In genomic region chr1:151973110-151973700, GRCm38 (mm10) we compare ENCODE assay signal across 23 mouse cellular contexts.
DNase-seq lines count a peak whose midpoint lies in the region; ATAC-seq and TF ChIP-seq lines count a peak whose summit lies in the region.
"Had no signal": no experiment of that assay in that cellular context is flagged by ENCODE, and none has a peak within 500 bp of the region (broad histone marks: within the 10 kb centered on the region; RNA-seq: fewer than 3 reads in every experiment).

No protein-coding gene starts in this region.

- no peaks in the 10 kb centered on the region for H3K9me3 ChIP-seq in midbrain, embryonic 14.5 days (ENCODE audit: control insufficient read depth, low read length)
- no peaks in the 10 kb centered on the region for H3K9me3 ChIP-seq in midbrain, embryonic 11.5 days (ENCODE audit: control insufficient read depth, low read length)
- no peaks in the 10 kb centered on the region for H3K9me3 ChIP-seq in embryonic facial prominence, embryonic 15.5 days (replicated peaks)
- H3K9me3 ChIP-seq: forebrain, embryonic 13.5 days; hindbrain, embryonic 12.5 days; limb, embryonic 13.5 days; liver, embryonic 13.5 days had no signal

- H3K27me3 ChIP-seq in midbrain, embryonic 14.5 days (ENCODE audit: control insufficient read depth, insufficient read depth, low read length) = no peaks in the 10 kb centered on the region
- no peaks in the 10 kb centered on the region for H3K27me3 ChIP-seq in midbrain, embryonic 11.5 days (ENCODE audit: control insufficient read depth, insufficient read depth, low read length)
- H3K27me3 ChIP-seq in embryonic facial prominence, embryonic 15.5 days = no peaks in the 10 kb centered on the region
- H3K27me3 ChIP-seq: forebrain, embryonic 13.5 days; hindbrain, embryonic 12.5 days; limb, embryonic 13.5 days; liver, embryonic 13.5 days; Patski had no signal

- peak overlapping the region; percentile 88 for H3K27ac ChIP-seq in gastrocnemius, adult 2 months
- H3K27ac ChIP-seq in midbrain, embryonic 14.5 days (replicated peaks; ENCODE audit: low read depth, low read length) = no peak overlapping the region; the same call in 1 of the 2 replicates
- H3K27ac ChIP-seq in midbrain, embryonic 11.5 days (ENCODE audit: low read depth, low read length) = no peak overlapping the region
- H3K27ac ChIP-seq in embryonic facial prominence, embryonic 15.5 days (replicated peaks) = peak overlapping the region; percentile 12; the same call in 1 of the 2 replicates
- H3K27ac ChIP-seq: forebrain, embryonic 13.5 days; hindbrain, embryonic 12.5 days; layer of hippocampus, adult 2 months; limb, embryonic 13.5 days; liver, embryonic 13.5 days had no signal

- H3K36me3 ChIP-seq in midbrain, embryonic 14.5 days (ENCODE audit: control insufficient read depth, insufficient read depth, low read length) = no peaks in the 10 kb centered on the region
- no peaks in the 10 kb centered on the region for H3K36me3 ChIP-seq in midbrain, embryonic 11.5 days (ENCODE audit: control insufficient read depth, insufficient read depth, low read length)
- H3K36me3 ChIP-seq in embryonic facial prominence, embryonic 15.5 days = no peaks in the 10 kb centered on the region
- H3K36me3 ChIP-seq: hindbrain, embryonic 12.5 days; liver, embryonic 13.5 days had no signal

- no peak overlapping the region for H3K9ac ChIP-seq in midbrain, embryonic 14.5 days (replicated peaks; ENCODE audit: low read length)
- H3K9ac ChIP-seq in midbrain, embryonic 11.5 days (ENCODE audit: low read length) = no peak overlapping the region
- H3K9ac ChIP-seq in embryonic facial prominence, embryonic 15.5 days = no peak overlapping the region
- H3K9ac ChIP-seq: forebrain, embryonic 13.5 days; hindbrain, embryonic 12.5 days; limb, embryonic 13.5 days; liver, embryonic 13.5 days; lung, embryonic 14.5 days had no signal

- peak overlapping the region; percentile 26; the same call in 1 of the 2 replicates for H3K4me3 ChIP-seq in gastrocnemius, adult 2 months
- no peak overlapping the region for H3K4me3 ChIP-seq in midbrain, embryonic 14.5 days (replicated peaks; ENCODE audit: low read depth, low read length)
- H3K4me3 ChIP-seq in midbrain, embryonic 11.5 days (ENCODE audit: low read depth, low read length) = no peak overlapping the region
- no peak overlapping the region for H3K4me3 ChIP-seq in embryonic facial prominence, embryonic 15.5 days (replicated peaks)
- H3K4me3 ChIP-seq: forebrain, embryonic 13.5 days; hindbrain, embryonic 12.5 days; layer of hippocampus, adult 2 months; limb, embryonic 13.5 days; liver, embryonic 13.5 days had no signal

- peak; percentile 46 for DNase-seq in gastrocnemius, adult 2 months
- DNase-seq in gastrocnemius, postnatal 10 days = no peak
- DNase-seq in midbrain, embryonic 14.5 days = peak; percentile 40
- no peak for DNase-seq in midbrain, embryonic 11.5 days (ENCODE audit: low spot score, missing footprints)
- no peak for DNase-seq in heart, postnatal 14 days
- no peak for DNase-seq in urinary bladder, adult 18-20 months (ENCODE audit: low spot score in 2 of 2)
- DNase-seq: adrenal gland, postnatal 10 days; B cell, adult 2 months; cerebellum, adult 18-20 months; cerebellum, postnatal 36 days; kidney, postnatal 14 days; layer of hippocampus, postnatal 36 days; liver, embryonic 13.5 days; lung, embryonic 14.5 days; lung, postnatal 36 days; thymus, postnatal 25 days had no signal

- peaks cover 21% of the 10 kb centered on the region for H3K4me1 ChIP-seq in midbrain, embryonic 14.5 days (ENCODE audit: control insufficient read depth, insufficient read depth, low read length)
- H3K4me1 ChIP-seq in midbrain, embryonic 11.5 days (ENCODE audit: control insufficient read depth, insufficient read depth, low read length) = peaks cover 6% of the 10 kb centered on the region; the same call in 1 of the 2 replicates
- 0 out of 2 replicates have a peak, but pooled peaks cover 20% of the 10 kb centered on the region for H3K4me1 ChIP-seq in embryonic facial prominence, embryonic 15.5 days
- H3K4me1 ChIP-seq: liver, embryonic 13.5 days had no signal

- ATAC-seq in midbrain, embryonic 14.5 days (ENCODE audit: low FRiP score, low TSS enrichment) = no peak
- no peak for ATAC-seq in midbrain, embryonic 11.5 days (ENCODE audit: low FRiP score)
- no peak for ATAC-seq in embryonic facial prominence, embryonic 15.5 days (ENCODE audit: insufficient number of reproducible peaks, low FRiP score, low TSS enrichment, low read depth)
- ATAC-seq: forebrain, embryonic 13.5 days; intestine, embryonic 16.5 days; Patski had no signal

- intact Hi-C loops in gastrocnemius, adult 2 months (cut with DNase I) = no loop called here
- intact Hi-C loops in heart, postnatal 14 days (cut with DNase I) = no loop called here

- WGBS in midbrain, embryonic 14.5 days = 51% methylated on average over 5 of the region's 5 CpGs
- 87% methylated on average over 5 of the region's 5 CpGs for WGBS in midbrain, embryonic 11.5 days
- 55% methylated on average over 5 of the region's 5 CpGs for WGBS in embryonic facial prominence, embryonic 15.5 days

- TF ChIP-seq CTCF in gastrocnemius, adult 2 months (IDR thresholded peaks at IDR 0.05) = no peak

- H3K4me2 ChIP-seq in midbrain, embryonic 14.5 days (ENCODE audit: low read length) = no peak overlapping the region
- no peak overlapping the region for H3K4me2 ChIP-seq in midbrain, embryonic 11.5 days
- H3K4me2 ChIP-seq in embryonic facial prominence, embryonic 15.5 days (replicated peaks) = no peak overlapping the region
- H3K4me2 ChIP-seq: forebrain, embryonic 13.5 days; hindbrain, embryonic 12.5 days; limb, embryonic 13.5 days; liver, embryonic 13.5 days; lung, embryonic 14.5 days had no signal

Comparison
In these comparisons a context has a peak if more than half of its experiments do, and no peak if none do; other contexts are left out.
1. DNase-seq: peak in gastrocnemius, adult 2 months (single experiment) and midbrain, embryonic 14.5 days (single experiment); none in gastrocnemius, postnatal 10 days (single experiment), midbrain, embryonic 11.5 days (single experiment), heart, postnatal 14 days (0 of 2) and urinary bladder, adult 18-20 months (0 of 2).
2. H3K27ac ChIP-seq: peak in gastrocnemius, adult 2 months (single experiment) and embryonic facial prominence, embryonic 15.5 days (single experiment); none in midbrain, embryonic 14.5 days (single experiment) and midbrain, embryonic 11.5 days (single experiment).